Mouse (Mus musculus): Measurements from ENCODE around the gene Birc2.

GRCm38 (mm10) chr9:7829531-7830528, 7.0 kb downstream of the Birc2 start:
- TF ChIP-seq CTCF (IDR thresholded peaks at IDR 0.05; ENCODE audit: low read depth, low read length) (no peak), POLR2A (IDR thresholded peaks at IDR 0.05; ENCODE audit: insufficient read depth, low read length) (no peak)

All from ES-Bruce4 (cell line).